Mouse (Mus musculus) megakaryocyte progenitor cell, adult 5-6 weeks (primary cell): ENCODE results near the gene Sdc4. TPM values are rescaled to one million over a fixed set of nuclear protein-coding genes. Genes with fewer than 3 reads are reported as not detected.

Experiments used
- ATAC-seq: replicated peaks from 2 replicates; pipeline ENCODE4 v1.8.0; 2016; ENCODE audit warnings: mild to moderate bottlenecking, moderate TSS enrichment, inconsistent platforms; ENCODE audit not compliant: poor library complexity
- total RNA-seq, 2 experiments: library from RNA; stranded (forward) in 1 of 2; stranded (reverse) in 1 of 2; fragments of 157-497, 149-512 nt in 1 of 2; fragments of 200-1000 nt in 1 of 2; gene quantifications; 2 replicates each; pipeline versions ENCODE4 v1.2.3 to v1.2.4; 2015 to 2017

Sdc4 gene
- total RNA-seq, 2 experiments from 2014 or later = not detected

- ATAC-seq = no peak
Measured at GRCm38 (mm10) chr2:164452000-164452676, 8.5 kb upstream of the Sdc4 start.

DNA sequence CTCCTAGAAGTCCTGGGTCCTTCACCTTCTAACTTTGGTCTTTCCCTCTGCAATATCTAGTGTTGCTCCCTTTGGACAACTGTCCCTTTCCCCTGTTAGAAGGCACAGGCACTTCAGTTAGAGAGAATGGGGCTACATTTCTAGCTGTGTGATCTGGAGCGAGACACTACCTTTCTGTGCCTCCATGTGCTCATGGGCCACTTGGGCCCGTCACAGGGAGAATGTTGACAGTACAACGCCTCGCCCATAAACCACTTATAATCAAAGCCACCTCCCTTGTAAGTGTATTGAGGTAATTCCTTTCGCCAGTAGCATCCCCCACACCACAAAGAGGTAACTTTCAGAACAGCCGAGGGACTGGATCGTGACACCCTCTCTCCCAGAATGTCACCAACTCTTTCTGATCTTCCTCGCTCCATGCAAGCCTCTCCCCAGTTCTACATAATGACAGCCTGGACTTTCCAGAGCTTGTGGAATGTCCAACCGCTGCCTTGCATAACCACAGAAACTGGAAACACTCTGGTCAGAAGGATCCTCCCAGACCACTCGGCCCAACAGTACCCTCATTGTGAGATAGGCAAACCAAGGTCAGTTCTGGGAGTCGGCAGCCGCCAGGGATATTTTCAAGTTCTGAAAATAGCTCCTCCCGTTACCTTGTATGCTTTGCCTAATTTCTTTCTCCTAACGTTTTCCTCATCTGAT lies 5.8 kb upstream of the Sdc4 start:
- no peak for ATAC-seq

GRCm38 (mm10) chr2:164448921-164449320 lies 5.2 kb upstream of the Sdc4 start:
- ATAC-seq = no peak

GRCm38 (mm10) chr2:164448140-164448539 lies 4.5 kb upstream of the Sdc4 start:
- no peak for ATAC-seq

- no peak for ATAC-seq
Measured at GRCm38 (mm10) chr2:164446086-164446469, 2.4 kb upstream of the Sdc4 start.

DNA sequence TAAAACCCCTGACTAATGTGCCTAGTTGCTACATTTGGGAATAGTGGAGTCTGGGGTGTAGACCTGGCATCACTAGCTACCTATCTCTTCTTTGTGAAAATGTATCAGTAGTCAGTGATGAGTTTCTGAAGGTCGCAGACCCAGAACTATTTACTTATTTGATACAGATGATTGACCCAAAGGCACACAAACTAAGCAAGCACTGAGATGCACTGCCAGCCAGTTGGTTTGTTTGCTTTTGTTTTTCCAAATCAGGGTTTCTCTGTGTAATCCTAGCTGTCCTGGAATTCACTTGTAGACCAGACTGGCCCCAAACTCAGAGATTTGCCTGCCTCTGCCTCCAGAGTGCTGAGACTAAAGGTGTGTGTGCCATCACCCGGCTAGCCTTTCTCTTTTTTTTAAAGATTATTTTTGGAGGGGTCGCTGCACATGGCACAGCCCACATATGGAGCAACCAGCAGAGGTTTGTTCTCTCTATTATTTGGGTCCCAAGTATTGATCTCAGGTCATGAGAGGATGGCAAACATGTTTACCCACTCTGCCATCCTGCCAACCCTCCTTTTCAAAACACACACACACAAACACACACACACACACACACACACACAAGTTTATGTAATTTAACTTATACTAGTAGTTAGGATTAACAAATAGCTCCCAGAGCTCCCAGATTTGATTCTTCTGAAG lies 1.9 kb upstream of the Sdc4 start:
- ATAC-seq = no peak

DNA sequence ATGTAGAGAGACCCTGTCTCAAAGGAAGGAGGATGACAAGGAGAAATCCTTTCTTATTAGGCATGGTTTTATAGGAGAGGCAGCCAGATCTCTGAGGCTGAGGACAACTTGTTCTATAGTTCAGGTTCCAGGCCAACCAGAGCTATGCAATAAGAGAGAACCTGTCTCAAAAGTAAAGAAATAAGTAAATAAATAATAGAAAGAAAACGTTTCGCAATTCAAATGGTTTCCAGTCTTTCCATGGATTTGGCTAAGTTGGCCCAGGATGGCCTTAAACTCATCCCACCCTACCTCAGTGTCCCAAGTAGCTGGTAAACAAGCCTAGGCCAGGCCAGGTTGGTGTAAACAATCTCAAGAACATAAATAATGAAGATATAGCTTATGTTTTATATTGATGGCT lies 1.0 kb upstream of the Sdc4 start:
- ATAC-seq = no peak

DNA sequence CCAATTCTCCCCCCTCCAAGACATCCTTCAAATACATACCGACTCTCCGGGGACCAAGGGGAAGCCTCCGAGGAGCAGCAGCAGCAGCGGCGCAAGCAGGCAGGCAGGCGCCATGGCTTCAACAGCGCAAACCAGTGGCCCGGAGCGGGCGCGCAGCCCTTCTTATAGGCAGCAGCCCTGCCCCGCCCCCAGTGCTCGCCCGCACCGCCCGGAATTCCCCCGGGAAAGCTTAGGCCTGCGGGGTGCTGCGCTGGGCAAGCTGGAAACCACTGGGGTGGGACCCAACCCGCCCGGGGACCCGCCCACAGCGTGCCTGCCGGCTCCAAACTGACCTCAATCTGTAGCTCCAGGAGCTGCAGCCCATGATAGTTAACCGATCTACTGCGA lies 643 bp downstream of the Sdc4 start:
- ATAC-seq = 0 out of 2 replicates have a peak, but pooled peaks have one; percentile 24

- no peak for ATAC-seq
Measured at GRCm38 (mm10) chr2:164442315-164443050, 1.2 kb downstream of the Sdc4 start.

DNA sequence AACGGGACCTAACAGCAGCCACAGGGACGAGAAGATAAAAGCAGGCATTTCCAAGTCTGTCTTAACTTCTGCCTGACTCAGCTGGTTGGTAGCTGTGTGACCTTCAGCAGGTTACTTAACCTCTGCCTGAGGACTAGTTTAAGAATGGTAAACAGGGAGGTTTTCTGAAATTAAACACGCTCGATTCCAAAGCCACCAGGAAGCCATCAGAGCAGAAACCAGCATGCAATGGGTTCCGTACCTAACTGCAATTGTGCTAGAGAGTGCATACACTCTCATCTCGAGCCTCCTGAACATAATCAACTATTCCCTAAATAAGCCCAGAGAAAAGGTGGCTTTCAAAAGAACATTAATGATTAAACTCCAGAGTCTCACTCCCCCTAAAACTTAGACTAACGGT lies 2.0 kb downstream of the Sdc4 start:
- no peak for ATAC-seq

DNA sequence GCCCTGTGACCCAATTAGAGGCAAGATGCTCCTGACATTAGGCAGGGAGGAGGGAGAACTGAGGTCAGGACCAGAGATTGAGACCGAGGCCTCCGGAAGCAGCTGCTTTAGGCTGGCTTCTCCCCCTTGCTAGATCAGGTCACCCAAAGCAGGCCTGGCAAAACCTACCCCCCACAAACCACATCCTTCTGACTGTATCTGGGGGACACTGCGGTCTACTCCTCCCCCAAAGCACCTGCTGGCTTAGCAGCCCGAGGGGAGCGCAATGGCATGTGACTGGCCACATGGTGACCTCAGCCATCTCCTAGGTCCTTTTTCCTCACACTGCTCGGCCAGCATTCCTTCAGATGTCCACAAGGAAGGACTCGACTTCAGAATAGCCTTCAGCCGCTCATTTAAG lies 2.5 kb downstream of the Sdc4 start:
- peak; percentile 87 for ATAC-seq

- no peak for ATAC-seq
Measured at GRCm38 (mm10) chr2:164440314-164440713, 3.4 kb downstream of the Sdc4 start.

- no peak for ATAC-seq
Measured at GRCm38 (mm10) chr2:164439001-164439421, 4.7 kb downstream of the Sdc4 start.

GRCm38 (mm10) chr2:164438257-164438656 lies 5.4 kb downstream of the Sdc4 start:
- ATAC-seq = no peak

DNA sequence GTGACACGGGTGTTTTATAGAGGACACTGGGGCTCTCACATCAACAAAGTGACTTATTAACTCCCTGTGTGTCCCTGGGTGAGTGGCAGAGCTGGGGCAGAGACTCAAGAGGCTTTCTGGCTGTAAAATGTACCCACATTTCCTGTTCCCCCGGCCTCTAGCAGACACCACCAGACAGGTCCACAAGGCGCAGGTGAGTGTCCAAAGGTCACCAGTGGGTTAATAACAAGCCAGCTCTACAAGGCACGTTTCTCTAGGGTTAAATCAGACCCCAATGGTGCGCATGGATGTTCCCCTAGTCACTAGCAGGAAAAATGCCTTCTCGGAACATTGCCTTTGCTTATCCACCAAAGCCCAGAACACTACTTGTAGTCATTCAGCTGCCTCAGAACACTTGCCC lies 6.0 kb downstream of the Sdc4 start:
- no peak for ATAC-seq

GRCm38 (mm10) chr2:164436961-164437360 lies 6.7 kb downstream of the Sdc4 start:
- ATAC-seq = no peak

GRCm38 (mm10) chr2:164436215-164436913 lies 7.3 kb downstream of the Sdc4 start:
- ATAC-seq = no peak

DNA sequence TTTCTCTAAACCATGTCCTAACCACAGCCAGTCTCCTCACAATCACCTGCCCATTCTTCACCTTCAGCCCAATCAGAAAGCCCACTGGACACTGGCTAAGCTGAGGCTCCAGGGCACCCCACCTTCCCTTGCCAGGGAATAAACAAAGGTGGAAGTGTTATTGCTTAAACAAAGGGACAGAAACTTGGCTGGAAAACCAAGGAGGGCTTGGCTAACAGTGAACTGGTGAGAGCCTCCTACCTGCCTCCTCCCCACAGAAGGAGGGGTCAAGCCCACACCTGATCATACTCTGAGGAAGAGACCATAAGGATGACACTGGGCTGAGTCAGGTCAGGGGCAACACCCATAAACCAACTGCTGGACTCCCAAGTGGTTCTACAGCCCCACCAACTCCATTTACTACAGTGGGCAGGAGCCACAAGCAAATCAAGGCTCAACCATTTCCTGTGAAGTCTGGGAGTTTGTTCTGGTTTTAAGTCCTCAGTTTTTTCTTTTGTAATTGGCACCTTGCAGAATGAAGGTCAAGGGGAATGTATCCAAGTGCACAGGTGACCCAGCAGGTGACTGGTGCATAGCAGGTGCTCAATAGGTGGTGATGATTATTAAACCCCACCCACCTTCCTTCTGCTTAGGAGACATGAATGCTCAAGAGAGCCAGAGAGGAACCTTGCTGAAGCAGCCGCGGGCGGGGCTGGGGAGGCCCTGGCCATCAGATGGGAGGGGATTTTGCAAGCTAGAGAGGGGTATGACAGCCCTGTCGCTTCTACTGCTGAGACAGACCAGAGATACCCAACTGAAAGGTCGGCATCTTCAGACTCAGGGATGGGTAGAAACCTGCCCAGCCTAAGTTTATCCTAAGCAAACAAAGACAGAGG lies 8.2 kb downstream of the Sdc4 start:
- ATAC-seq = no peak

GRCm38 (mm10) chr2:164434681-164435080 lies 9.0 kb downstream of the Sdc4 start:
- ATAC-seq = no peak
